Mouse (Mus musculus): ENCODE measurements at regions not wholly inside any gene's neighbourhood (a gene's known extent, or its start where the extent isn't known, plus 50 kb on each side); places are given as distances from the start of the nearest gene placed in this dataset.
"Not testable (repeated sequence)": the region's sequence is repeated elsewhere in the genome, so short reads cannot be mapped to it uniquely, and the experiment has no call there.

DNA sequence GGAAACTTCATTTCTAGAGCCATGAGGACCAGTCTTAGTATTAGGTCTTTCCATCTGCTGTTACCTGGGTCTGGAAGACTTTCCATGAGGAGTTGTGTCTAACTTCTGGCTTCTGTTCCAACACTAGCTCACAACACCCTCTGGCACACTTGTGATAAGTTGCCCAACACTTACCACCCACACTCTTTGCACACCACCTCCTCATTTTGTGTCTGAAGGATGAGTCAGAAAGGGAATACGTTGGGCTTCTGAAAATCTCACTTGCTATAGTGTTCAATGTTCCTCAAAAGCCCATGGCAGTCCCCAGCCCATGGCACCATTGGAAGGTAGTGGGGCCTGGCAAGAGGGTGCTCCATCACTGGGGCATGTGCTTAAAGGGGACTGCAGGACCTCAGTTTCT is 161.5 kb downstream of the Cartpt start:
- DNase-seq (ENCODE audit: low read depth, low spot score), result no peak

DNA sequence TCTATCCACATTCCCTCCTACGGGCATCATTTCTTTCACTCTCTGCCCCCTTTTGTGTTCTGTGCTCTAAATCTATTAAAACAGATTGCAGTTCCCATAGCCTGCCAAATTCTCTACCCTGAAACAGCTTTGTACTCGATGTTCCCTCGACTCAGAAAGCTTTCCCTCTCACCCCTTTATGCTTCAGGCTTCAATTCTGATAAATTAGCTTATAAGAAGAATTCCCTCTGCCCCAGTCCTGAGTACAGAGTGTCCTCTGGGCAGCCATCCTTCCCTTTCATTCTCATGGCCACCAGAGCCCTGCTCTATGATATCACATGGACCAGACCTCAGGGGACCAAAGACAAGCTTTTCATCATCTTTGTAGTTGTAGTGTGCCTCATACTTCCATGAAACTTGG is 163.6 kb downstream of the Cartpt start:
- no peak for DNase-seq (ENCODE audit: low read depth, low spot score)

DNA sequence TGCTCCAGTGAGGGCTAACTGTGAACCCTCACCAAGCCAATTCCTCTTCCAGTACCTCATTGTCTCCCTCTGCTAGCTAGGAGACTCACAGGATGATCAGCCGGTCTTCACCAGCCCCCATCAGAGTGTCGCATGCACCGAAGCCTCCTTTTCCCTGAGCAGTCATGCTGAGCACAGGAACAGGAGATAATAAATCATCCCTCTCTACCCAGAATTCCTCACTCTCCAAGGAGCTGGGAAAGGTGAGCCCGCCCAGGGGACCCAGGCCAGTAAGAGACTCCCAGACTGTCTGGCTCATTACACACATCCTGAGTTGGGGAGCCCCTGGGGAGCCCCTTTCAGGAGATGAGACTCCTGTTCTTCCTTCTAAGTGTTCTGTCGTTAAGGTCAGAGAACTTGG is 171.7 kb downstream of the Cartpt start:
- DNase-seq (ENCODE audit: low read depth, low spot score), result no peak

DNA sequence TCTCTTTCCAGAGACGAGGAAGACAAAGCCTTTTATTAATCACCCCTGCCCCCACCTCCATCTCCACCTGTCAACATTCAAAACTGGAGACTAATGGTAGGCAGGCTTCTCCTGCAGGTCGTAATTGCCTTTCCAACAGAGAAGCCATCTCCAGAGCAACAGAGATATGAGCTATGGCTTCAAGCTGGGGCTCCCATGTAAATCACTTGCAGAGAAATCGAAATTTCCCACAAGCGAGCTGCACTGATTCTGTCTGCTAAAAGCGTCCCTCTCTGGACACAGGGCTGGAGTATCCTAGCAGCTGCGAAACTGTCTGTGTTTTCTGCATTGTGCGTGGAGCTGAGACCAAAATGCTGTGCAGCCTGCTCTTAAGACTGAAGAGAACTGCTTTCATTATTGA is 176.6 kb downstream of the Cartpt start:
- DNase-seq (ENCODE audit: low read depth, low spot score), result no peak

DNA sequence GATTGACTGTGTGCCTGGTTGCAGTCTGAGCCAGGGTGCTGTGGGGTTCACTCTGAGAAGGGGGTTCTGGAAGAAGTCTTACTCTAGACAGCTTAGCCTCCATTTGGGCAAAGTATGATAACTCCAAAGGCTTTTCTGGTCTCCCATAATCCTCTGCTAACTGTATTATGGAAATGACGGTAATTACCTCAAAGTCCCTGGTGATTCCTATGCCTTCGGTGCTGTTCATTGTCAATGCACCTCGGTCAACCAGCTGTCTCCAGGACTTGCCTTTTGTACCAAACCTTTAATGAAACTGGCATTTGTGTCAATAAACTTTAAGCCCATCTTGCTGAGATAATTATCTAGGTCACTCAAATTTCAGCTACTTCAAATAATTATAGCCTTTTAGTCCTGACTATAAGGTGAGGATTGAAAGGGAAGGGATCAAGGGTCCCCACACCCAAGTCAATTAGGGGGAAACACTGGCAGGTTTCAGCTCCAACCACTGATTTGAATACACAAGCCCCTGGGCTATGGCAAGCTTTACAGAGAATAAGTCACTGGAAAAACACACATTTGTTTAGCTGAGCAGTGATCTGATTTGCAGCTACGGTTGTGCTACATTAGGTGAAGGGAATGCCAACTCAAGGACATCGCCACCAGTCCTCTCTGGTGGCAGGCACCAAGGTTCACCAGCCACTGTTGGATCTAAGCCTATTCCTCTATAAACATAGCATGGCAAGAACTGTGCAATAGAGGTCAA is 177.5 kb downstream of the Cartpt start:
- no peak for DNase-seq (ENCODE audit: low read depth, low spot score)

DNA sequence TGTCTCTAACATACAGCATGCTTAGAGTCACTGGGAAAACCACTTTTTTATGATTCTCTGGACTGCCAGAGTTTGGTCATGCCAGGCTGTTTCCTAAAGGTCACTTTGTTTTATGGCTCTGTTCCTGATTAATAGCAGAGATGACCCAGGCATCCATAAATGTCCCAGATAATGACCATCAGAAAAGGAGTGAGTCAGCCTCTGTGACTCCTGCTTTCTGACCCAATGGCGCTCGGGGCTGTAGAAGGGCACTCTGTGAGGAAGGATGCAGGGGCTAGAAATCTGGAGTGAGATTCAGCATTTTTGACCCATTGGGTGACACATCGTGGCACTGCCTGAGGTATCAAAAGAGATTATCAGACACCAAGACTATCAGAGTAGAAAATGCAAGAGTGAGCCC is 180.3 kb downstream of the Cartpt start:
- no peak for DNase-seq (ENCODE audit: low read depth, low spot score)

DNA sequence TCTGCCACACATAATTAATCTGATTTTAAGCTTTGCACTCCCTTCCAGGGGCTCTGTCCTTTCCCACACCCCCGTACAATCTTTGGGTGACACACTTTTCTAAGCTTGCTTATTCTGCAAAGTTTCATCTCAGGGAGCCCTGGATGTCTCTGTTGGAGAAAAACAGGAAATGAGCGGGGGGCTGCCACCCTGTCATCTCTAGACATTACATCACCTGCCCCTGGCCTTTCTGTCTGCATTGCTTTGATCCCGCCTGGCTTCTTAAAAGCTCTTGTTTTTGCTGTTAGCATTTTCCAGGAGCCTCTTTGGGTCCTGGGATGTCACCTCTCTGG is 180.2 kb upstream of the Map1b start:
- DNase-seq (ENCODE audit: low read depth, low spot score), result no peak

DNA sequence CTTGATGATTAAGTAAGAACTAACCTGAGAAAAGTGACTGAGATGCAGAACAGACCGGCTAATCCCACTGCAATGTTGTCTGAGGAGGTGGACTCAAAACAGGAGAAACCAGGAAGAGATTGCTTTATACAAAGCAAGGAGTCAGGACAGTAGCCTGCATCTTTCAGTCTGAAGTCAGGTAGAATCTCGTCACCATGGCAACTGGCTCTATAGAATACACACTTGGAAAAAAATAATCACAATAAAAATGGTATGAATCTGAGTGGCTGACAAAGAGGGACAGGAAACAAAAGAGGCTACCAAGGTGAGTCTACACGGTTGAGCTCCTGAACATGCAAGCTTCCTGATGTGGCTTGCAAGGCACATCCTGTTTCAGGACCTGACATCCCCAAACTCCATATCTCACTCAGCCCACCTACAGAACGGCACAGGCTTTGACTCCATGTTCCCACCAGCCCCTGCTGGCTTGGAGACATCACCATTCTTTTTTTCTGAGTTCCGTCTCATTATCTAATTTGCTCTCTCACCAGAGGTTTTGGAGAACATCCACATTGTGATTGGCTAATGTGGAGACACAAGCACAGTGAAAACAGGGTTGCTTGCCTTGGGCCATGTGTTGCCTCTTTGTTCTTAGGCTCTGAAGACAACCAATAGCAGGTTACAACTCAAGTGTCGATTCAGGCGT is 179.7 kb upstream of the Map1b start:
- DNase-seq (ENCODE audit: low read depth, low spot score), result no peak

DNA sequence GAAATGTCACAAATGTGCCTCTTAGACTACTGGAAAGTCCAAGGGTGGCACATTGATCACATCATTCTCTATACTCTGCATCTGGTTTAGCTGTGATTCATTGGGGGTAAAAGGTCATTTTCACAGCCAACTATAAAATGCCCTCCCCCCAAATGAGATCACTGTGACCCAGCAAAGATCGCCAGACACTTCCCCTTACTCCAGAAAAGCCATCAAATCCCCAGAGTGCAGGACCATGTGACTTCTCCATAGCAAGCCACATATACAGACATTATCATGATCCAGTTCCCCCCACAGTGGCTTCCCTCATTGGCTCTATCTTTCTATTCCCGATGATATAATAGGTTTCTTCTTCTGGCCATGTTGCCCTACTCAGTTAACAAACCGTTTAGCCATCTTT is 163.6 kb upstream of the Map1b start:
- DNase-seq (ENCODE audit: low read depth, low spot score), result no peak

DNA sequence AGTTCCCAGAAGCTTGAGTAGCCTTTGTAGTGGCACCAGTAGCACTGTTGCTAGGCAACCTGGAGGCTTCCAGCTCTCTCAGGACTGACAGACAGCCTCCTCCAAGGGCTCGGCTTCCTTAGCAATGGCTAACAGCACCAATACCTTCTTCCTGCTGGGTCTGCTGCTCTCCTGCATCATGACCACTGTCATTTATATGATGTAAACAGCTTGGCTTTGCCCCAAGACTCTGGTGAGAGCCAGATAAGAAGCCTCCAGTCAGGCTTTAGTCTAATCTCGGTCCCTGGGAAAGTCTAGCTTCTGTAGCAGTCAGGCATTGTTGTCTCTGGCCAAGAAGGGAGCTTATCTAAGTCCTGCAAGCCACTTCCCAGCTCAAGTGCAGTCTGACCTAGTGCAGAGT is 163.1 kb upstream of the Map1b start:
- no peak for DNase-seq (ENCODE audit: low read depth, low spot score)

DNA sequence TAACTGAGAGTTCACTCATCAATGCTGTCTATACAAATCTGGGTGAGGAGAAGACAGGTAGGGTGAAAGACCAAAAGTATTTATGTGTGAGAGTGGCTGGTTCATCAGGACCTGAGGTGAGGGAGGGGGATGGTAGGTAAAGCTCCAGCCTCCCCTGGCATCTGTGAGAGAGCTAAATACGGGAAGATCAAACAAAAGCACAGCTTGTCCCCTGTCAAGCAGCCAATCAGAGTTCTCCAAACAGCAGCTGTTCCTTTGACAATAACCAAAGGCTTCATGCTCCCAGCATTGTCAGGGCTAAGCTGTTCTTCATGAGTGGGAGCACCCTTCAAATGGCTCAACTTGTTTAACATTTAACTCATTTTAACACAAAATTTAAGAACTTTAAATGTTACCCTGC is 160.1 kb upstream of the Map1b start:
- DNase-seq (ENCODE audit: low read depth, low spot score), result no peak

DNA sequence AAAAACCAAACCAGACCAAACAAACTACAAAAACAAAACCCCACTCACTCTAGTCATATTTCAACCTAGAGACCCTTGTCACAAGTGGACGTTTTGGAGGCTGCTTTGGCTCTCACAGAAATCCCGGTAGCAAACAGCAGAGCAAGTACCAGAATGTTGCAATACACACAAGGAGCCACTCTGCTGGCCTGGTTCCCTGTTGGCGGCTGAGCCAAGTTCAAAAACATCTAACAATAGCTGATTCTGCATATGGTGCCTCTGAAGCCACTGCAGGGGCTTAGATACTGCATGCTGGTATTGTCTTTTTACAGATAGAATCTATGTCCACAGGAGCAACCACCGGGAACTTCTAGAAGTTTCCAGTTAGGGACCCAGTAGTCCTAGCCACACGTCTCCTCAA is 159.6 kb upstream of the Map1b start:
- no peak for DNase-seq (ENCODE audit: low read depth, low spot score)

DNA sequence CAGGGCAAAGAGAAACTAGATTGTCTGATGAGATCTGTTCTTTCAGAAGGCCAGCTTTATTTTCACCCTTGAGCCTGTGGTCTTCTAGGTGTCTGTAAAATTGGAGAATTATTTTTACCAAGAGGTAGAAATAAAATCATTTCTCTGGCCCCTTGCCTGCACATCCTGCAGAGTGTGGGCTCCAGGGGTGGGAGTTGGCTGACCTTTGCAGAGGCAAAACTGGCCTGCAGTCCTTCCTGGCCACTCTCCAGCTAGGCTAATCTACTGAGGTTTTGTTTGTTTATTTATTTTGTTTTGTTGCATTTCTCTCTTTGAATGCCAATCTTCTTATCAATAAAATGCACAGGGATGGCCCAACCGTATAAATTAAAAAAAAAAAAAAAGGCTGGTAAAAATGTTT is 156.4 kb upstream of the Map1b start:
- no peak for DNase-seq (ENCODE audit: low read depth, low spot score)

DNA sequence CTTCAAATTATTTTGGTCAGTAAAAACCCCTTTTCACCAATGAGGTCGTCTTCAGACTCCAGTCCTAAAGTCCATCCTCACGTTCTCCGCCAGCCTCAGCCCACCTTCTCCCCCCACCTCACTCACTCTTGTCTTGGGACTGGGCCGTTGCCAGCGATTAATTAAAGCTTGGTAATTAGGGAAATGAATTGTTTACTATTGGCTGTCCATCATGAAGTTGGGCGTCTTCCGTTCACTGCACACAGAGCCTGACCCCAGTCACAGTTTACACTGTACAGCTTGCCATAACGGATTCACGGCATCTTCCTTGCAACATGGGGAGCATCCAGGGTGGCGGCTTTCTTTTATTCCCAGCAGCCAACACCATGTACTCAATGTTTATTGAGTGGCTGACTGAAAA is 155.4 kb upstream of the Map1b start:
- no peak for DNase-seq (ENCODE audit: low read depth, low spot score)

DNA sequence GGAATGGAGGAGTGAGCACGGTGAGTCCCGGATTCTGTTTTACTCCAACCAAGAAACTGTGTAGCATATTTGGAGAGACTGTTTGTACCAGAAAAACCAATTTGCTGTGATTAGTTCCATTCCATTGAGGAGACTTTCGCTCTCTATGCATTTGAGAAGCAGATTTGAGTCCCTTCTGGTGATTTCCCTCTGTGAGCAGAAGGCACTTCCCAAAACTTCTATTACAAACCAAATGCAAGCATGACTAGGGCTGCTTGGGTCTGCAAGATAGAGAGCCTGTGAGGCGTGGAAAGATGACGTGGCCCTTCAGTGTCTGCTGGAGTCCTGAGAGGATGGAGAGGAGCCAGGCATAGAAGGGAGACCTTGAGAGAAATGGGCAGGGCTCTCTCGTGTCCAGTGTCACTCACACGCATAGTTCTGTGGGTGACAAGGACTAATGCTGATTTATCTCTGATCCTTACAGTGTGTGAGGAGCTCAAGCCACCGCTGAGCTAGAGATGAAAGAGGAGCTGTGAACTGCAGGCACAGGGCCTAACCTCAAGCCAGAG is 153.7 kb upstream of the Map1b start:
- DNase-seq (ENCODE audit: low read depth, low spot score), result no peak

DNA sequence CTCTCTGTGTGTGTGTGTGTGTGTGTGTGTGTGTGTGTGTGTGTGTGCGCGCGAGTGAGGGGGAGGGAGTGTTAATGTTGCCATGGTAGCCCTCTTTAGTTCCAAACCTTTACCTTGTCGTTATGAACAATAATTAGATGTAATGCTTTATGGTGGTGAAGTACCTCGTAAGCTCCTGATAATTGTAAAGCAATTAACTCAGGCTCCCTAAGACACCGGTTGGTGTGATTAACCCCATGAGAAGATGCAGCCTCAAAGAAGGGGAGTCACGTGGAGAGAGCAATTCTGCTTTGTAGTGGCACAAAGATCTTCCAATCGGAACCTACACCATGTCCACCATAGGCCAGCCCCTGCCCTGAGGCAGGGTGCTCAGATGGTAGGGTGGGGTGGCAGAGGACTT is 152.3 kb upstream of the Map1b start:
- DNase-seq (ENCODE audit: low read depth, low spot score), result no peak

DNA sequence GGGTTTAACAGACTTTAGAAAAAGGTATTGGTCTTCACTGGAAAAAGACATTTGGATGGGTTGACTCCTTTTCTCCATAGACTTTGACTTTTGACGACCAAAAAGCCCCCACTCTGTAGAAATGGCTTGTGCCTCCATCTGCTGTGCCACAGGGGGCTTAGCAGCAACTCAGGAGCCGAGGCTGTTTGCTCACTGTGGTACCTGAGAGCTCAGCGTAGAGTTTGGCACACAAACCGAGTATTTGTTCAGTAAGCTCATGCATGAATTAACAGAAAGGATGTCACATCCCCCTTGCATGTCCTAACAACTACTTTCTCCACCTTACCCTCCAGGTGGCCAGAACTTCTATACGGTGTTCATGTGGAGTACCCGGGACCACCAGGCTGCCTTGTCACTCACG is 149.7 kb upstream of the Map1b start:
- no peak for DNase-seq (ENCODE audit: low read depth, low spot score)

DNA sequence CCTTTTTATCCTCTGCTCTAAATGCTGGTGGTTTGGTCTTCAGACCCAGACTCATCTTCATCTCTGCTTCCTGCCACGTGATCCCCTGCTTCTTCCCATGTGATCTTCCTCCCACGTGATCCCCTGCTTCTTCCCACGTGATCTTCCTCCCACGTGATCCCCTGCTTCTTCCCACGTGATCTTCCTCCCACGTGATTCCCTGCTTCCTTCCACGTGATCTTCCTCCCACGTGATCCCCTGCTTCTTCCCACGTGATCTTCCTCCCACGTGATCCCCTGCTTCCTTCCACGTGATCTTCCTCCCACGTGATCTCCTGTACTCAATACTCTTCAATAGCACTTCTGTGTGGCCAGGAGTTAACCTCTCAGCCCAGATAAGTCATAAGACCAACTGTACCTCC is 147.1 kb upstream of the Map1b start:
- not testable (repeated sequence) for DNase-seq (ENCODE audit: low read depth, low spot score)

DNA sequence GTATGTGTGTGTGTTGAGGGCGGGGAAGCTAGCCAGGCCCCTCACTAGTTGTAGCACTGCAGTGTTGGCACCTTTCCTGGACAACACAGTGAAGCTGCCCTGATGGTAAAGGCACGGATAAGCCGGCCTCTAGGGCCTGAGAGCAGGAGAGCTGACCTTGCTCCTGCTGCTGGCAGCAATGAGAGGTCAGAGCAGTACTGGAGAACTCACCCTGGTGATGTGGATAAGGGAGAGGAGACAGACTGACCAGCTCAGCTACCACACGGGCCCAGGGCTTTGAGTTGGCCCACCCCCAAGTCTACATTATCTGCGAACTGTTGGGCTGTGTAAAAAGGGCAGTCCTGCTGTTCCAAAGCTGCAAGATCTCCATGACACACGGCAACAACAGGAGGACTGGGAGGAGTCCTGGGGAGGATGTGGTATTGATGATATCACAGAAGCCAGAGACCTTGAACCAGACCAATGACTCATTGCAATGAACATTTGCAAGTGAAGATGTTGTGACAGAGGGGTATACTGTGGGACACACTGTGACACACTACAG is 131.4 kb upstream of the Map1b start:
- DNase-seq (ENCODE audit: low read depth, low spot score), result no peak

DNA sequence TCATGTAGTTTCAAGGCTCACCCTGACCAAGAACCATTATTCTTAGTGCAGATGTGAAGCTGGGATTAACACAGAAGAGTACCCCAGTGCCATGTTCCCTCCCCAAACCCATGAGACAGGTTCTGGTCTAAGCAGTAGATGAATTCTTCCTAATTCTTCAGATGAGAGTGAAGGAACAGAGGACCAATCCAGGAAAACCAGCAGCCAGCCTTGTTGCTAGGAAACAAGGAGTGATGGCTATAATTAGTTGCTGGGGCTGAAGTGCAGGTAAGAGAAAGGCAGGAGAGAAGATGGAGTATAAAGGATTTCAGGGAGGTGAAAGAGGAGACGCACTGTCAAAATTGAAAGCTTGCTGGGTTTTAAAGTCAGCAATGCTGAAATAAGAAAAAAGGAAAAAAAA is 128.4 kb upstream of the Map1b start:
- peak; percentile 46 for DNase-seq (ENCODE audit: low read depth, low spot score)

DNA sequence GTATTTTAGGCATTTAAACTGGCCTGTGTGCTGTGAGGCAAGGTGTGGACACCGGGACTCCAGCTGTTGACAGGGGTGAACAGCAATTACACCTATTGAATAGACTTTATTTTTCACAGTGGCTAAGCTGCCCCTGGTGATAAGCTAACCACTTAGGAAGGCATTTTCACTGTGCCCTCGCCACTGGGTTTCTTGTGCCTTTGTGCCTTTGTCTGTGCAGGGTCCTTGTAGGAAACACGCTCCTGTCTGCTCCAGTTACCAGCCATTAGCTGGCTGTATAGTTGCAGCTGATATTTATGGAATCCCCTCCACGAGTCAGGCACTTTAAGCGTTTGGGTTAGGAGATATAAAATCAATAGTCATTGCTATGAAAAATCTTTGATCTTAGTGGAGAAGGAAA is 126.5 kb upstream of the Map1b start:
- DNase-seq (ENCODE audit: low read depth, low spot score), result no peak

DNA sequence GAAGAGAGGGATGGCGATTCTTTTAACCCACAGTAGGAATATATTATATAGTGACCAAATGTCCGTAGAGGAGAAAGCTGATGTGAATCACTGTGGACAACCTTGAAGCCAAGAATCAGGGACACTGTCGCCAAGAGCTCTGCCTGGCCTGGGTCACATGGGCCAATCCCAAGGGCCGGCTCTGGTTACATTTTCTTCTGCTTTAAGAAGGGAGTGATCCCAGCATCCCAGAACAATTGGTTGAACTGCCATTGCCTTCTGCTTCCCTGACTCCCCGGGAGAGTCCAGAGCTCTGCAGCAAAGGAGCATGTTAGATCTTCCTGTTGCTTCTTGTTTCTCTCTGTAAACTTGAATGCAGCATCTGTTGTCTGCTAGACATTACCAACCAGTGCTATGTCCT is 126.0 kb upstream of the Map1b start:
- no peak for DNase-seq (ENCODE audit: low read depth, low spot score)
